9 mouse cellular contexts compared by ENCODE assay signal in the genomic region with DNA sequence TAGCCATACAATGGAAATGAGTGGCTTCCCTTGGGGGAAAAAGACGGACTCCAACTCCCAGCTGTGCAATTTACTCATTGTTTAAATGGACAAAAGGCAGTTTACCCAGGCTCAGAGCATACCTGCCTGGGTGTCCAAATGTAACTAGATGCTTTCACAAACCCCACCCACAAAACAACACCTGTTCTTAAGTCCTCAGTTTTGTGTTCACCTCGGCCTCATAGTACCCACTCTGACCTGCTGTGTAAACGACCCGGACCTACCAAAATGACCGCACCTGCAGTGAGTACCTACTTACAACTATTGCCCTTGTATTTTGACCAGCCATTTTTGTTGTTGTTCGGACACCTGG. TPM values are rescaled to one million over a fixed set of nuclear protein-coding genes. Genes with fewer than 3 reads are reported as not detected.
DNase-seq lines count a peak whose midpoint lies in the region; ATAC-seq lines count a peak whose summit lies in the region.
"Had no signal": no experiment of that assay in that cellular context is flagged by ENCODE, and none has a peak within 500 bp of the region (broad histone marks: within the 10 kb centered on the region; RNA-seq: fewer than 3 reads in every experiment).

No protein-coding gene starts in this region.

- peak overlapping the region; percentile 82 for H3K4me2 ChIP-seq in heart, embryonic 14.5 days (ENCODE audit: low read length)
- H3K4me2 ChIP-seq in hindbrain, embryonic 16.5 days (ENCODE audit: low read length) = peak overlapping the region; percentile 73
- peak overlapping the region; percentile 84 for H3K4me2 ChIP-seq in midbrain, embryonic 15.5 days

- no peaks in the 10 kb centered on the region for H3K27me3 ChIP-seq in heart, embryonic 14.5 days (ENCODE audit: control insufficient read depth, insufficient read depth, low read length)
- H3K27me3 ChIP-seq in embryonic facial prominence, embryonic 10.5 days (replicated peaks; ENCODE audit: low read depth, poor library complexity, severe bottlenecking) = no peaks in the 10 kb centered on the region
- H3K27me3 ChIP-seq in hindbrain, embryonic 16.5 days (replicated peaks; ENCODE audit: control insufficient read depth, insufficient read depth, low read length) = no peaks in the 10 kb centered on the region
- 0 out of 2 replicates have a peak, but pooled peaks cover 7% of the 10 kb centered on the region for H3K27me3 ChIP-seq in midbrain, embryonic 15.5 days (replicated peaks)

- DNase-seq in heart, postnatal 36 days = no peak
- no peak for DNase-seq in embryonic facial prominence, embryonic 10.5 days (ENCODE audit: low spot score)
- no peak for DNase-seq in left cerebral cortex, postnatal 25 days (ENCODE audit: low spot score in 2 of 2)
- no peak for DNase-seq in layer of hippocampus, postnatal 25 days (ENCODE audit: extremely low spot score in 1 of 2, low spot score in 1 of 2)
- no peak for DNase-seq in layer of hippocampus, adult 8-10 months (ENCODE audit: low spot score in 2 of 2)

- H3K9ac ChIP-seq in heart, embryonic 14.5 days (ENCODE audit: low read length) = peak overlapping the region; percentile 85
- no peak overlapping the region for H3K9ac ChIP-seq in hindbrain, embryonic 16.5 days (ENCODE audit: low read depth, low read length)
- peak overlapping the region; percentile 31; the same call in 1 of the 2 replicates for H3K9ac ChIP-seq in midbrain, embryonic 15.5 days

- intact Hi-C loops in heart, postnatal 36 days (cut with DNase I) = loop anchor here (5.0 kb wide), 2 partner anchors 66 to 341 kb away; partner anchors contain the start of gene Washc3
- intact Hi-C loops in left cerebral cortex, postnatal 25 days (cut with DNase I) = no loop called here

- H3K27ac ChIP-seq in heart, embryonic 14.5 days (replicated peaks in 1 of 2; ENCODE audit: control insufficient read depth in 1 of 2, insufficient read depth in 1 of 2, low read depth in 2 of 2, low read length in 2 of 2) = peak overlapping the region; percentile 57 to 86
- H3K27ac ChIP-seq in embryonic facial prominence, embryonic 10.5 days (replicated peaks) = peak overlapping the region; percentile 91
- H3K27ac ChIP-seq in hindbrain, embryonic 16.5 days (ENCODE audit: low read depth, low read length) = no peak overlapping the region
- H3K27ac ChIP-seq in midbrain, embryonic 15.5 days = peak overlapping the region; percentile 57; the same call in 1 of the 2 replicates

- 77% methylated on average over 6 of the region's 6 CpGs for WGBS in heart, embryonic 14.5 days
- WGBS in embryonic facial prominence, embryonic 10.5 days = 51% methylated on average over 6 of the region's 6 CpGs
- WGBS in hindbrain, embryonic 16.5 days = 64% methylated on average over 6 of the region's 6 CpGs
- WGBS in midbrain, embryonic 15.5 days = 64% methylated on average over 6 of the region's 6 CpGs

- ATAC-seq in heart, embryonic 14.5 days (ENCODE audit: insufficient number of reproducible peaks, insufficient read depth, low FRiP score, low read depth) = no peak
- ATAC-seq in hindbrain, embryonic 16.5 days = no peak
- ATAC-seq in midbrain, embryonic 15.5 days (replicated peaks) = no peak

- peak overlapping the region; percentile 62 to 68 for H3K4me3 ChIP-seq in heart, embryonic 14.5 days (ENCODE audit: control insufficient read depth in 1 of 2, insufficient read depth in 1 of 2, low read depth in 1 of 2, low read length in 2 of 2)
- H3K4me3 ChIP-seq in embryonic facial prominence, embryonic 10.5 days = peak overlapping the region; percentile 62
- H3K4me3 ChIP-seq in hindbrain, embryonic 16.5 days (ENCODE audit: low read length) = peak overlapping the region; percentile 46
- H3K4me3 ChIP-seq in midbrain, embryonic 15.5 days = peak overlapping the region; percentile 41

- H3K9me3 ChIP-seq in heart, embryonic 14.5 days (ENCODE audit: control insufficient read depth, low read length) = no peaks in the 10 kb centered on the region
- H3K9me3 ChIP-seq in embryonic facial prominence, embryonic 10.5 days = no peaks in the 10 kb centered on the region
- no peaks in the 10 kb centered on the region for H3K9me3 ChIP-seq in hindbrain, embryonic 16.5 days (ENCODE audit: control insufficient read depth, low read length)
- H3K9me3 ChIP-seq in midbrain, embryonic 15.5 days = no peaks in the 10 kb centered on the region

- peaks cover 16 to 41% of the 10 kb centered on the region in 2 experiments for H3K4me1 ChIP-seq in heart, embryonic 14.5 days (ENCODE audit: control insufficient read depth in 2 of 2, insufficient read depth in 2 of 2, low read length in 2 of 2)
- peaks cover 88% of the 10 kb centered on the region for H3K4me1 ChIP-seq in embryonic facial prominence, embryonic 10.5 days
- H3K4me1 ChIP-seq in hindbrain, embryonic 16.5 days (ENCODE audit: control insufficient read depth, insufficient read depth, low read depth, low read length) = peaks cover 23% of the 10 kb centered on the region
- peaks cover 41% of the 10 kb centered on the region for H3K4me1 ChIP-seq in midbrain, embryonic 15.5 days

- peaks cover 15% of the 10 kb centered on the region for H3K36me3 ChIP-seq in heart, embryonic 14.5 days (ENCODE audit: control insufficient read depth, insufficient read depth, low read length)
- H3K36me3 ChIP-seq in embryonic facial prominence, embryonic 10.5 days (replicated peaks) = peaks cover 15% of the 10 kb centered on the region; the same call in 1 of the 2 replicates
- H3K36me3 ChIP-seq in hindbrain, embryonic 16.5 days (ENCODE audit: control insufficient read depth, insufficient read depth, low read length) = no peaks in the 10 kb centered on the region
- H3K36me3 ChIP-seq in midbrain, embryonic 15.5 days (replicated peaks) = no peaks in the 10 kb centered on the region

RNA-seq across cellular contexts. Expression of gene Igf1, which starts 3.0 kb away (rescaled TPM):
- polyA plus RNA-seq in heart, embryonic 14.5 days (2014; fragmentation: Nextera tagmentation; extraction: Ambion mirVana) = 37.1 and 46.9 TPM in 2 replicates
- total RNA-seq in heart, postnatal 36 days (2021) = 10 to 100 TPM; 15.5 to 18.8 TPM
- polyA plus RNA-seq in embryonic facial prominence, embryonic 10.5 days (2016; fragmentation: Nextera tagmentation; extraction: Ambion mirVana) = 38.0 and 48.9 TPM in 2 replicates
- 15.7 and 16.6 TPM in 2 replicates for polyA plus RNA-seq in hindbrain, embryonic 16.5 days (2015; fragmentation: Nextera tagmentation; extraction: Ambion mirVana)
- polyA plus RNA-seq in midbrain, embryonic 15.5 days (2015; fragmentation: Nextera tagmentation; extraction: Ambion mirVana) = 8.6 and 10.6 TPM in 2 replicates
- total RNA-seq in left cerebral cortex, postnatal 25 days (2021) = 10 to 100 TPM in 1 of 2 experiments, 1 to 10 TPM in 1; 9.2 to 11.5 TPM
- 1 to 10 TPM; 7.1 to 8.6 TPM for total RNA-seq in layer of hippocampus, postnatal 25 days (2021)
- total RNA-seq in layer of hippocampus, adult 8-10 months (2022) = 10 to 100 TPM in 2 of 4 experiments, 1 to 10 TPM in 2; 7.2 to 24.8 (median 12.2) TPM
- total RNA-seq: megakaryocyte-erythroid progenitor cell, adult 5-6 weeks had no signal
